Comparison of ENCODE assay signal across 8 mouse cellular contexts in the genomic region with DNA sequence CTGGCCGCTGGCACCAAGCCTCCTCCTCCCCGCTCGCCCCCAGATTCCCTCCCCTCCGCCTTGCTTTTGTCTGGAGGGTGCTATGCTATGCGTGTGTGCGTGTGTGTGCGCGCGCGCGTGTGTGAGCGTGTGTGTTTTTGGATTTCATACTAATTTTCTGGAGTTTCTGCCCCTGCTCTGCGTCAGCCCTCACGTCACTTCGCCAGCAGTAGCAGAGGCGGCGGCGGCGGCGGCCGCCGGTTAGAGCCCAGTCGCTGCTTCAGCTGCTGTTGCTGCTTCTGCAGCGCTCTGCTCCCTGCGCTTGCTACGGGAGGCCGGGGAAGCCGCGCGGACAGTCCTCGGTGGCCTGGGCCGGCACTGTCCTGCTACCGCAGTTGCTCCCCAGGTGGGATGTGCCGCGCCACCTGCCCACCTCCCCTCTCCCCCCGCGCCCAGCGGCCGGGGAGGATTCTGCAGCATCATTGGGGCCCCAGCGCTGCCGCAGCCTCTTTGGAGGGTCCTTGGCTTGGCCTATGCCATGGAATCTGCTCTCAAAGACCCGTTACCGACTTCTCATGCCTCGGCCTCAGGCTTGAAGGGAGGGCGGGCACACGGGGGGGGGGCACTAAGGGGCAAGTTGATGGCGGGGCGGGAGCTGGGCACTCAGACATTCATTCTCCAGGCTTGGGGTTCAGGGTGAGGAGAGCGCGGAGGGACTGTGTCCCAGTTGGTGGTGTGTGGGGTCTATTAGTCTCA. TPM values are rescaled to one million over a fixed set of nuclear protein-coding genes. Genes with fewer than 3 reads are reported as not detected.
DNase-seq lines count a peak whose midpoint lies in the region; ATAC-seq and TF ChIP-seq lines count a peak whose summit lies in the region.

No protein-coding gene starts in this region.

- peak; percentile 51 for ATAC-seq in heart, embryonic 12.5 days (ENCODE audit: insufficient number of reproducible peaks, low FRiP score)
- no peak for ATAC-seq in liver, embryonic 15.5 days (ENCODE audit: insufficient read depth)
- no peak for ATAC-seq in erythroblast, adult 5-6 weeks (replicated peaks; ENCODE audit: low FRiP score, poor library complexity, severe bottlenecking)

- peak overlapping the region; percentile 17; the same call in 1 of the 2 replicates for H3K4me3 ChIP-seq in spleen, adult 2 months (ENCODE audit: extremely low read depth, insufficient read depth, insufficient read length)
- peak overlapping the region; percentile 65 for H3K4me3 ChIP-seq in embryonic facial prominence, embryonic 10.5 days
- H3K4me3 ChIP-seq in heart, embryonic 12.5 days = peak overlapping the region; percentile 60
- H3K4me3 ChIP-seq in liver, embryonic 15.5 days (replicated peaks) = peak overlapping the region; percentile 21

- H3K36me3 ChIP-seq in spleen, adult 2 months (ENCODE audit: control insufficient read depth, insufficient read depth, low read length) = no peaks in the 10 kb centered on the region
- no peaks in the 10 kb centered on the region for H3K36me3 ChIP-seq in embryonic facial prominence, embryonic 10.5 days (replicated peaks)
- H3K36me3 ChIP-seq in heart, embryonic 12.5 days = no peaks in the 10 kb centered on the region
- no peaks in the 10 kb centered on the region for H3K36me3 ChIP-seq in liver, embryonic 15.5 days (replicated peaks)

- no peak for DNase-seq in spleen, adult 2 months (ENCODE audit: low read depth in 1 of 2, low spot score in 2 of 2)
- no peak for DNase-seq in spleen, postnatal 36 days (ENCODE audit: low spot score in 2 of 2)
- DNase-seq in embryonic facial prominence, embryonic 10.5 days (ENCODE audit: low spot score) = peak; percentile 76
- DNase-seq in layer of hippocampus, adult 8-10 months (ENCODE audit: low spot score in 2 of 2) = peak; percentile 92
- peak; percentile 92 to 95 for DNase-seq in right cerebral cortex, adult 2 months (ENCODE audit: low spot score in 2 of 2)

- 0 out of 2 replicates have a peak, but pooled peaks cover 2% of the 10 kb centered on the region for H3K9me3 ChIP-seq in embryonic facial prominence, embryonic 10.5 days
- peaks cover 2% of the 10 kb centered on the region; the same call in 1 of the 2 replicates for H3K9me3 ChIP-seq in heart, embryonic 12.5 days (replicated peaks)
- H3K9me3 ChIP-seq in liver, embryonic 15.5 days (replicated peaks) = no peaks in the 10 kb centered on the region

- TF ChIP-seq POLR2A in spleen, adult 2 months (IDR thresholded peaks at IDR 0.05; ENCODE audit: low read depth, low read length) = no peak

- peak overlapping the region; percentile 92 for H3K4me2 ChIP-seq in heart, embryonic 12.5 days
- peak overlapping the region; percentile 51 for H3K4me2 ChIP-seq in liver, embryonic 15.5 days

- 0 out of 2 replicates have a peak, but pooled peaks cover 3% of the 10 kb centered on the region for H3K27me3 ChIP-seq in spleen, adult 2 months (ENCODE audit: control insufficient read depth, insufficient read depth, low read length)
- H3K27me3 ChIP-seq in embryonic facial prominence, embryonic 10.5 days (replicated peaks; ENCODE audit: low read depth, poor library complexity, severe bottlenecking) = peaks cover 68% of the 10 kb centered on the region
- peaks cover 66% of the 10 kb centered on the region for H3K27me3 ChIP-seq in heart, embryonic 12.5 days (replicated peaks)
- H3K27me3 ChIP-seq in liver, embryonic 15.5 days = peaks cover 56% of the 10 kb centered on the region

- TF ChIP-seq CTCF in spleen, adult 2 months (IDR thresholded peaks at IDR 0.05; ENCODE audit: extremely low read depth, insufficient read depth, insufficient read length, insufficient replicate concordance) = no peak

- WGBS in spleen, adult 2 months = 4% methylated on average over 48 of the region's 50 CpGs
- under 1% methylated on average over 50 of the region's 50 CpGs for WGBS in embryonic facial prominence, embryonic 10.5 days
- 1% methylated on average over 46 of the region's 50 CpGs for WGBS in heart, embryonic 12.5 days
- 2% methylated on average over 50 of the region's 50 CpGs for WGBS in liver, embryonic 15.5 days (ENCODE audit: insufficient replicate concordance)

- H3K4me1 ChIP-seq in spleen, adult 2 months (ENCODE audit: control insufficient read depth, insufficient read depth, insufficient read length) = no peaks in the 10 kb centered on the region
- peaks cover 23% of the 10 kb centered on the region for H3K4me1 ChIP-seq in embryonic facial prominence, embryonic 10.5 days
- H3K4me1 ChIP-seq in heart, embryonic 12.5 days (replicated peaks) = 0 out of 2 replicates have a peak, but pooled peaks cover 13% of the 10 kb centered on the region
- peaks cover 4% of the 10 kb centered on the region; the same call in 1 of the 2 replicates for H3K4me1 ChIP-seq in liver, embryonic 15.5 days (replicated peaks)

- peak overlapping the region; percentile 53 for H3K9ac ChIP-seq in heart, embryonic 12.5 days
- no peak overlapping the region for H3K9ac ChIP-seq in liver, embryonic 15.5 days

- H3K27ac ChIP-seq in spleen, adult 2 months (ENCODE audit: insufficient read depth, low read length) = no peak overlapping the region
- H3K27ac ChIP-seq in embryonic facial prominence, embryonic 10.5 days (replicated peaks) = peak overlapping the region; percentile 70
- H3K27ac ChIP-seq in heart, embryonic 12.5 days (ENCODE audit: poor library complexity, severe bottlenecking) = no peak overlapping the region
- H3K27ac ChIP-seq in liver, embryonic 15.5 days (replicated peaks) = no peak overlapping the region

RNA-seq across cellular contexts. Expression of gene Ntrk2, which starts 1.4 kb away (rescaled TPM):
- polyA plus RNA-seq in spleen, adult 2 months (2012; rRNA removed) = 1.3 and 1.6 TPM in 2 replicates
- 11.5 and 12.3 TPM in 2 replicates for polyA plus RNA-seq in embryonic facial prominence, embryonic 10.5 days (2016; fragmentation: Nextera tagmentation; extraction: Ambion mirVana)
- polyA plus RNA-seq in heart, embryonic 12.5 days (2016; fragmentation: Nextera tagmentation; extraction: Ambion mirVana) = 3.1 and 3.5 TPM in 2 replicates
- 100 to 1,000 TPM; 326 to 378 (median 341) TPM for total RNA-seq in layer of hippocampus, adult 8-10 months (2022)
- polyA plus RNA-seq in liver, embryonic 15.5 days (2015; fragmentation: Nextera tagmentation; extraction: Ambion mirVana) = 0.17 and 0.23 TPM in 2 replicates
- total RNA-seq in erythroblast, adult 5-6 weeks (2015; ENCODE audit: low replicate concordance) = 0.38 TPM in 1 of 2 replicates, not detected in the other
- not detected in 2 replicates for total RNA-seq in erythroblast, adult 5-6 weeks (2017; ENCODE audit: low replicate concordance)

Comparison
In these comparisons a context has a peak if more than half of its experiments do, and no peak if none do; other contexts are left out.
1. DNase-seq: peak in embryonic facial prominence, embryonic 10.5 days (single experiment), layer of hippocampus, adult 8-10 months (2 of 2) and right cerebral cortex, adult 2 months (2 of 2); none in spleen, adult 2 months (0 of 2) and spleen, postnatal 36 days (0 of 2).
2. Peak in every context shown above with its lines, with median percentiles within 50 percentile points of each other: H3K4me3 ChIP-seq.